Mouse (Mus musculus): ENCODE results near the gene Omp.

The Omp gene

DNA sequence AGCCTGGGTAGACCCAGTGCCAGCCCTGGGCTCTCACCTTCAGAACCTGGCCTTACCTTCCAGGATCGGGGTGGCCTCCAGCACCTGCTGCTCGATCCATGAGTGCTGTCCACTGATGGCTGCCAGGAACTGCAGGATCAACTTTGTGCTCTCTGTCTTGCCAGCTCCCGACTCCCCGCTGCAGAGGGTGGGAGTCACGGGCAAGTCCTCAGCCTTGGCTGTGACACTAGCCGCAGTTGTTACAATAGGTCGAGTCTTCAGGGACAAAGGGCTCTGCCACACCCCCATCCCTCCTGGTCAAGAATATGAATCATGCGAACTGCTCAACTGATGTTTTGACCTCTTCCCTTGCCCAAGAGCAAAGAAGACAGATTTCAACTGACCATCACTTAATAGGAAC lies 47.7 kb downstream of the Omp start:
- no peak for DNase-seq

DNA sequence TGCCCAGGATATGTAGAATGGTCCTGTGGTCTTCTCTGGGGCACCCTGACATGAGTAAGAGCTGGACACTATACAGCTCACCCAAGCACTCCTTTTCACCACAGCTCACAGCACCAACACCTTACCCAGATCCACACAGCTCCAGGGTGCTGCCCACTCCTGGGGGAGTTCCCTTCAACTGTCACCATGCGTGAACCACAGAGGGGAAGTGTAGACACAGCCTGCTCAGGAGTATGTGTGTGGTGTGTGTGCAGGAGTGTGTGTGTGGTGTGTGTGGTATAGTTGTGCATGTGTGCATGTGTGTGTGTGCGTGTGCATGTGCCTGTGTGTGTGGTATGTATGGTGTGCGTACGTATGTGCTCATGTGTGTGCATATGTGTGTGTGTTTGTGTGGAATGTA lies 49.5 kb downstream of the Omp start:
- no peak for DNase-seq
